Comparison of ENCODE assay signal across 16 mouse cellular contexts in genomic region chr14:48546009-48546408, GRCm38 (mm10).
"Had no signal": no experiment of that assay in that cellular context is flagged by ENCODE, and none has a peak within 500 bp of the region (broad histone marks: within the 10 kb centered on the region; RNA-seq: fewer than 3 reads in every experiment).

No protein-coding gene starts in this region.

- DNase-seq: retina, postnatal 1 day; right cerebral cortex, adult 18-20 months; right cerebral cortex, postnatal 14 days; right cerebral cortex, postnatal 25 days; right cerebral cortex, postnatal 4 days; spleen, adult 18-20 months; thymus, adult 18-20 months; thymus, adult 2 months; thymus, postnatal 14 days; thymus, postnatal 25 days; thymus, postnatal 36 days; thymus, postnatal 4 days had no signal

- H3K4me3 ChIP-seq: neural tube, embryonic 13.5 days; neural tube, embryonic 15.5 days; stomach, embryonic 15.5 days had no signal

- H3K9ac ChIP-seq: neural tube, embryonic 13.5 days; neural tube, embryonic 15.5 days; stomach, embryonic 15.5 days had no signal

- H3K4me1 ChIP-seq: neural tube, embryonic 13.5 days; neural tube, embryonic 15.5 days; stomach, embryonic 15.5 days had no signal

- H3K4me2 ChIP-seq: neural tube, embryonic 13.5 days; neural tube, embryonic 15.5 days; stomach, embryonic 15.5 days had no signal

- H3K9me3 ChIP-seq: neural tube, embryonic 13.5 days; neural tube, embryonic 15.5 days; stomach, embryonic 15.5 days had no signal

- H3K36me3 ChIP-seq: neural tube, embryonic 13.5 days; neural tube, embryonic 15.5 days; stomach, embryonic 15.5 days had no signal

- H3K27ac ChIP-seq: neural tube, embryonic 13.5 days; neural tube, embryonic 15.5 days; stomach, embryonic 15.5 days; stomach, postnatal 0 days had no signal

- H3K27me3 ChIP-seq: neural tube, embryonic 15.5 days; stomach, embryonic 15.5 days had no signal
